Mouse (Mus musculus) stomach, postnatal 0 days (tissue): Measurements from ENCODE around the gene Prr23a3. TPM values are rescaled to one million over a fixed set of nuclear protein-coding genes. Genes with fewer than 3 reads are reported as not detected.

Source experiments
- ATAC-seq: fragments of 200-750 bp; cut with Nextera tagmentation; 2 replicates; pipeline ENCODE4 v1.8.0; 2017; ENCODE audit not compliant: low FRiP score, low TSS enrichment
- DNase-seq: peaks from one replicate; pipeline ENCODE4 v3.0.0-alpha.2; 2016; ENCODE audit warnings: low spot score
- H3K27ac ChIP-seq: fragments of 300-500 bp; sonication (generic); replicated peaks from 2 replicates; pipeline ENCODE4 v1.5.1; 2014; ENCODE audit warnings: mild to moderate bottlenecking, control low read depth
- H3K27me3 ChIP-seq: fragments of 300-500 bp; sonication (generic); 2 replicates; pipeline ENCODE4 v1.6.1; 2014; ENCODE audit warnings: low read length; ENCODE audit not compliant: control insufficient read depth, insufficient read depth
- H3K36me3 ChIP-seq: fragments of 300-500 bp; sonication (generic); 2 replicates; pipeline ENCODE4 v1.6.1; 2014; ENCODE audit warnings: low read length, mixed read lengths; ENCODE audit not compliant: control insufficient read depth, insufficient read depth
- H3K4me1 ChIP-seq: fragments of 300-500 bp; sonication (generic); replicated peaks from 2 replicates; pipeline ENCODE4 v1.6.1; 2014; ENCODE audit warnings: antibody characterized with exemption; ENCODE audit not compliant: control insufficient read depth, insufficient read depth
- H3K4me2 ChIP-seq: fragments of 300-500 bp; sonication (generic); replicated peaks from 2 replicates; pipeline ENCODE4 v1.6.1; 2014; ENCODE audit warnings: low read depth, mild to moderate bottlenecking, control low read depth, moderate library complexity
- H3K4me3 ChIP-seq: fragments of 300-500 bp; sonication (generic); 2 replicates; pipeline ENCODE4 v1.5.1; 2014; ENCODE audit warnings: low read depth, low read length, control low read depth
- H3K9ac ChIP-seq: fragments of 300-500 bp; sonication (generic); 2 replicates; pipeline ENCODE4 v1.6.1; 2014; ENCODE audit warnings: mild to moderate bottlenecking, low read length, control low read depth, mixed read lengths
- H3K9me3 ChIP-seq: fragments of 300-500 bp; sonication (generic); 2 replicates; pipeline ENCODE4 v1.6.1; 2016; ENCODE audit warnings: low read length; ENCODE audit not compliant: control insufficient read depth
- CTCF ChIP-seq: IDR thresholded peaks from 2 replicates; pipeline ENCODE4 v1.5.1; 2016; ENCODE audit warnings: antibody characterized with exemption, low read depth, mild to moderate bottlenecking, moderate library complexity
- EP300 ChIP-seq: optimal IDR thresholded peaks from 2 replicates; pipeline ENCODE3; 2016; ENCODE audit warnings: antibody characterized with exemption
- WGBS: fragments of 180-500 bp; shearing (Covaris S2); extraction: QIAGEN DNeasy Blood & Tissue Kit; methylation state at CpG from one replicate; pipeline ENCODE4 v1.1.7; 2014; 5-methylcytosine and 5-hydroxymethylcytosine counted together
- polyA plus RNA-seq: library from polyadenylated mRNA; unstranded; fragments of >200 nt; fragmentation: Nextera tagmentation; extraction: Ambion mirVana; gene quantifications from 2 replicates; pipeline ENCODE4 v1.2.1, GENCODE M21; 2015

Prr23a3 gene
- polyA plus RNA-seq, 1 experiment from 2014 or later: not detected

DNA sequence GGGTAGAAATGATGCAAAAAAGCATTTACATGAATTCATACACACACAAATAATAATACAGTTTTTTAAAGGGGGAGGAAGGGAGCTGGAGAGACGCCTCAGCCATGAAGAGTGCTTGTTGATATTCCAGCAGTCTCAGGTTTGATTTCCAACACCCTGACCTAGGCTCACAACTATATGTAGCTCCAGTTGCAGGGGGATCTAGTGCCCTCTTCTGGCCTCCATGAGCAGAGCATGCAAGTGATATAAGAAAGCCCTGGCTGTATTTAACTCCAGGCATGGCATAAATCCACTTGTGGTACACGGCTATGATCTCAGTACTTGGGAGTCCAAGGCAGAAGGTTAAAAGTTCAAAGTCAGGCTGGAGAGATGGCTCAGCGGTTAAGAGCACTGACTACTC is 1.1 kb upstream of the Prr23a3 start:
- no peak for DNase-seq

DNA sequence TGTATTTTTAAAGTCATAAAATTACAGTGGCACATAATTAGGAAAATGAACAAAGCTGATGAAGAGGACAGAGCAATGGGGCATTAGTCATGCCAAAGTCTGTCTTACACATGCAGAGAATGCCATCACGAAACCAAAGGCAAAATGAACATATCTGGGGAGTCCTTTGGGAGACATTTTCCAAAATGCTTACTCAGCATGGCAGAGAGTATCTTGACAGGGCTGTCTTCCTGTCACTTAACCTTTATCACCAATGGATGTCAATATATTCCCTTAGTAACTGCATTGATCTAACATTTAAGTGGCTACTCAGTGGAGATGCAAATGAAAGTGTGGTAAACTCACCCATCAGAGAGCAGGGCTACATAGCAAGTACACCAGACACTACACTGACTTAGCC is 36.9 kb downstream of the Prr23a3 start:
- Histone ChIP-seq H3K4me1 (no peaks in the 10 kb centered on the region), H3K4me2 (no peak overlapping the region), H3K27me3 (no peaks in the 10 kb centered on the region), H3K36me3 (no peaks in the 10 kb centered on the region), H3K27ac (no peak overlapping the region), H3K4me3 (no peak overlapping the region), H3K9me3 (peaks cover 4% of the 10 kb centered on the region; the same call in 1 of the 2 replicates), H3K9ac (no peak overlapping the region)
- ATAC-seq: no peak
- DNase-seq: no peak
- 72% methylated on average over 1 of the region's 1 CpGs for WGBS
- TF ChIP-seq CTCF: no peak
- no peak for TF ChIP-seq EP300

More for the DNA sequence above, 1.1 kb upstream of the Prr23a3 start:
- Histone ChIP-seq H3K27ac (no peak overlapping the region), H3K4me1 (no peaks in the 10 kb centered on the region), H3K36me3 (no peaks in the 10 kb centered on the region), H3K9ac (no peak overlapping the region), H3K9me3 (no peaks in the 10 kb centered on the region), H3K4me3 (no peak overlapping the region), H3K27me3 (no peaks in the 10 kb centered on the region), H3K4me2 (no peak overlapping the region)
- WGBS: 63% methylated on average over 3 of the region's 3 CpGs
- TF ChIP-seq EP300: no peak
- TF ChIP-seq CTCF: peak; percentile 49
- no peak for ATAC-seq

- Histone ChIP-seq H3K9me3 (no peaks in the 10 kb centered on the region), H3K9ac (no peak within 1 kb of the TSS), H3K4me2 (no peak within 1 kb of the TSS), H3K4me1 (no peaks in the 10 kb centered on the region), H3K4me3 (no peak within 1 kb of the TSS), H3K27me3 (no peaks in the 10 kb centered on the region), H3K27ac (no peak within 1 kb of the TSS), H3K36me3 (no peaks in the 10 kb centered on the region)
- TF ChIP-seq CTCF (no peak), EP300 (no peak)
- WGBS: 89% methylated on average over 2 of the region's 2 CpGs
- ATAC-seq (no peak), DNase-seq (no peak)
Observed at GRCm38 (mm10) chr9:98902819-98903218, 38.3 kb downstream of the Prr23a3 start, which contains the start of gene 7420426K07Rik. 7420426K07Rik (plus strand) TSS chr9:98903119.

Other genes starting within 250 kb of the Prr23a3 start
- gene Prr23a1, start 22.3 kb upstream of the Prr23a3 start, polyA plus RNA-seq: not detected in 2 replicates
- gene Prr23a2, start 8.3 kb upstream of the Prr23a3 start, polyA plus RNA-seq: not detected in 2 replicates
- gene 7420426K07Rik, start 38.4 kb downstream of the Prr23a3 start, polyA plus RNA-seq: not detected in 2 replicates
- 0.02 TPM in 1 of 2 replicates, not detected in the other for gene Foxl2, start 90.5 kb downstream of the Prr23a3 start, polyA plus RNA-seq
- gene Faim, start 121.6 kb downstream of the Prr23a3 start, polyA plus RNA-seq: 32.3 and 32.9 TPM in 2 replicates
- gene Gm1123, start 170.9 kb downstream of the Prr23a3 start, polyA plus RNA-seq: 0.07 and 0.08 TPM in 2 replicates